Mouse (Mus musculus) stomach, embryonic 14.5 days (tissue): Measurements from ENCODE around the gene Acadvl. TPM values are rescaled to one million over a fixed set of nuclear protein-coding genes. Genes with fewer than 3 reads are reported as not detected.

ENCODE experiments used
- ATAC-seq: fragments of 200-750 bp; cut with Nextera tagmentation; 2 replicates; pipeline ENCODE4 v1.8.0; 2017; ENCODE audit warnings: low read depth, moderate TSS enrichment; ENCODE audit not compliant: insufficient number of reproducible peaks, insufficient read depth, low FRiP score
- H3K27ac ChIP-seq: fragments of 300-500 bp; sonication (generic); 2 replicates; pipeline ENCODE4 v1.5.1; 2014; ENCODE audit warnings: mild to moderate bottlenecking, low read length, moderate library complexity, mixed read lengths
- H3K27me3 ChIP-seq: fragments of 300-500 bp; sonication (generic); 2 replicates; pipeline ENCODE4 v1.6.1; 2014; ENCODE audit warnings: low read length, control low read depth, mixed read lengths; ENCODE audit not compliant: control insufficient read depth, insufficient read depth
- H3K36me3 ChIP-seq: fragments of 300-500 bp; sonication (generic); 2 replicates; pipeline ENCODE4 v1.6.1; 2014; ENCODE audit warnings: mild to moderate bottlenecking, control low read depth, low read length, moderate library complexity, mixed read lengths; ENCODE audit not compliant: control insufficient read depth, insufficient read depth
- H3K4me1 ChIP-seq: fragments of 300-500 bp; sonication (generic); 2 replicates; pipeline ENCODE4 v1.6.1; 2014; ENCODE audit warnings: low read length, control low read depth, mixed read lengths; ENCODE audit not compliant: control insufficient read depth, insufficient read depth
- H3K4me2 ChIP-seq: fragments of 300-500 bp; sonication (generic); replicated peaks from 2 replicates; pipeline ENCODE4 v1.6.1; 2014; ENCODE audit warnings: low read depth, low read length, control low read depth
- H3K4me3 ChIP-seq: fragments of 300-500 bp; sonication (generic); 2 replicates; pipeline ENCODE4 v1.5.1; 2014; ENCODE audit warnings: low read depth, low read length, control low read depth
- H3K9ac ChIP-seq: fragments of 300-500 bp; sonication (generic); replicated peaks from 2 replicates; pipeline ENCODE4 v1.6.1; 2014; ENCODE audit warnings: low read depth, mild to moderate bottlenecking, control low read depth, low read length, moderate library complexity, mixed read lengths
- H3K9me3 ChIP-seq: fragments of 300-500 bp; sonication (generic); 2 replicates; pipeline ENCODE4 v1.6.1; 2016; ENCODE audit warnings: low read depth, low read length, control low read depth; ENCODE audit not compliant: control insufficient read depth
- WGBS: fragments of 180-500 bp; shearing (Covaris S2); extraction: QIAGEN DNeasy Blood & Tissue Kit; methylation state at CpG from one replicate; pipeline ENCODE4 v1.1.7; 2014; 5-methylcytosine and 5-hydroxymethylcytosine counted together
- polyA plus RNA-seq: library from polyadenylated mRNA; unstranded; fragments of >200 nt; fragmentation: Nextera tagmentation; extraction: Ambion mirVana; gene quantifications from 2 replicates; pipeline ENCODE4 v1.2.1, GENCODE M21; 2014

Gene Acadvl
- polyA plus RNA-seq, 1 experiment from 2014 or later = 61.3 TPM

- peak overlapping the region; percentile 89; the same call in 1 of the 2 replicates for H3K27ac ChIP-seq
- peaks cover 41% of the 10 kb centered on the region for H3K36me3 ChIP-seq
- no peaks in the 10 kb centered on the region for H3K9me3 ChIP-seq
- 86% methylated on average over 8 of the region's 8 CpGs for WGBS
- no peak overlapping the region for H3K4me2 ChIP-seq
- no peaks in the 10 kb centered on the region for H3K27me3 ChIP-seq
- H3K4me3 ChIP-seq = no peak overlapping the region
- H3K4me1 ChIP-seq = peaks cover 8% of the 10 kb centered on the region; the same call in 1 of the 2 replicates
- no peak for ATAC-seq
- no peak overlapping the region for H3K9ac ChIP-seq
Measured at GRCm38 (mm10) chr11:69989949-69990348, 25.3 kb downstream of the Acadvl start.

- no peak for ATAC-seq
- 94% methylated on average over 8 of the region's 8 CpGs for WGBS
- H3K4me3 ChIP-seq = no peak overlapping the region
- H3K36me3 ChIP-seq = peaks cover 42% of the 10 kb centered on the region
- no peaks in the 10 kb centered on the region for H3K9me3 ChIP-seq
- no peak overlapping the region for H3K27ac ChIP-seq
- no peak overlapping the region for H3K9ac ChIP-seq
- no peak overlapping the region for H3K4me2 ChIP-seq
- no peaks in the 10 kb centered on the region for H3K27me3 ChIP-seq
- peaks cover 16% of the 10 kb centered on the region; the same call in 1 of the 2 replicates for H3K4me1 ChIP-seq
Measured at GRCm38 (mm10) chr11:69984431-69984830, 30.8 kb downstream of the Acadvl start.

GRCm38 (mm10) chr11:69983377-69983776 is 31.8 kb downstream of the Acadvl start:
- Histone ChIP-seq H3K27me3 (no peaks in the 10 kb centered on the region), H3K9me3 (no peaks in the 10 kb centered on the region), H3K4me1 (peaks cover 16% of the 10 kb centered on the region; the same call in 1 of the 2 replicates), H3K9ac (no peak overlapping the region), H3K27ac (no peak overlapping the region), H3K36me3 (peaks cover 31% of the 10 kb centered on the region), H3K4me2 (0 out of 2 replicates have a peak overlapping the region, but pooled peaks have one; percentile 78), H3K4me3 (no peak overlapping the region)
- no peak for ATAC-seq
- WGBS = 79% methylated on average over 4 of the region's 4 CpGs

GRCm38 (mm10) chr11:69982877-69983276 is 32.3 kb downstream of the Acadvl start:
- Histone ChIP-seq H3K27me3 (no peaks in the 10 kb centered on the region), H3K27ac (no peak overlapping the region), H3K4me1 (peaks cover 16% of the 10 kb centered on the region; the same call in 1 of the 2 replicates), H3K4me3 (peak overlapping the region; percentile 85), H3K36me3 (peaks cover 28% of the 10 kb centered on the region), H3K9me3 (no peaks in the 10 kb centered on the region), H3K9ac (peak overlapping the region; percentile 14; the same call in 1 of the 2 replicates), H3K4me2 (peak overlapping the region; percentile 78)
- ATAC-seq = no peak
- 22% methylated on average over 5 of the region's 5 CpGs for WGBS

- peak within 1 kb of the TSS; percentile 85 for H3K4me3 ChIP-seq
- H3K9ac ChIP-seq = peak within 1 kb of the TSS; percentile 90
- H3K4me1 ChIP-seq = peaks cover 16% of the 10 kb centered on the region; the same call in 1 of the 2 replicates
- no peaks in the 10 kb centered on the region for H3K9me3 ChIP-seq
- H3K4me2 ChIP-seq = peak within 1 kb of the TSS; percentile 78
- no peak for ATAC-seq
- H3K36me3 ChIP-seq = peaks cover 29% of the 10 kb centered on the region
- H3K27me3 ChIP-seq = no peaks in the 10 kb centered on the region
- 48% methylated on average over 8 of the region's 8 CpGs for WGBS
- peak within 1 kb of the TSS; percentile 99 for H3K27ac ChIP-seq
Measured at GRCm38 (mm10) chr11:69982225-69982624, 33.0 kb downstream of the Acadvl start, which contains the start of gene Elp5. Gene Elp5, minus strand, starts transcription at chr11:69982517.

GRCm38 (mm10) chr11:69981141-69981762 is 34.0 kb downstream of the Acadvl start, which contains the start of gene Ctdnep1:
Gene Ctdnep1, plus strand, starts transcription at chr11:69981156.
- Histone ChIP-seq H3K27ac (peak within 1 kb of the TSS; percentile 99), H3K9ac (peak within 1 kb of the TSS; percentile 90), H3K4me2 (peak within 1 kb of the TSS; percentile 81), H3K27me3 (no peaks in the 10 kb centered on the region), H3K9me3 (no peaks in the 10 kb centered on the region), H3K36me3 (peaks cover 30% of the 10 kb centered on the region), H3K4me1 (peaks cover 16% of the 10 kb centered on the region; the same call in 1 of the 2 replicates), H3K4me3 (peak within 1 kb of the TSS; percentile 85)
- ATAC-seq = no peak
- under 1% methylated on average over 43 of the region's 43 CpGs for WGBS

GRCm38 (mm10) chr11:69980196-69981140 is 34.7 kb downstream of the Acadvl start:
- peak overlapping the region; percentile 85 for H3K4me3 ChIP-seq
- H3K4me2 ChIP-seq = peak overlapping the region; percentile 81
- H3K36me3 ChIP-seq = peaks cover 31% of the 10 kb centered on the region
- under 1% methylated on average over 57 of the region's 60 CpGs for WGBS
- H3K27me3 ChIP-seq = no peaks in the 10 kb centered on the region
- peak; percentile 95 for ATAC-seq
- H3K9me3 ChIP-seq = no peaks in the 10 kb centered on the region
- H3K4me1 ChIP-seq = peaks cover 16% of the 10 kb centered on the region; the same call in 1 of the 2 replicates
- H3K27ac ChIP-seq = peak overlapping the region; percentile 99
- peak overlapping the region; percentile 90 for H3K9ac ChIP-seq

- ATAC-seq = no peak
Measured at GRCm38 (mm10) chr11:69979827-69980195, 35.4 kb downstream of the Acadvl start.

More at GRCm38 (mm10) chr11:69979827-69980195, 35.4 kb downstream of the Acadvl start:
- H3K27ac ChIP-seq = peak overlapping the region; percentile 99
- H3K4me2 ChIP-seq = peak overlapping the region; percentile 81
- H3K27me3 ChIP-seq = no peaks in the 10 kb centered on the region
- H3K9me3 ChIP-seq = no peaks in the 10 kb centered on the region
- H3K4me1 ChIP-seq = peaks cover 16% of the 10 kb centered on the region; the same call in 1 of the 2 replicates
- WGBS = 3% methylated on average over 16 of the region's 16 CpGs
- peak overlapping the region; percentile 90 for H3K9ac ChIP-seq
- peaks cover 29% of the 10 kb centered on the region for H3K36me3 ChIP-seq
- peak overlapping the region; percentile 85 for H3K4me3 ChIP-seq
